Mouse (Mus musculus) G1E (cell line): ENCODE data around the gene 4931428F04Rik. TPM values are rescaled to one million over a fixed set of nuclear protein-coding genes. Genes with fewer than 3 reads are reported as not detected.
A peak's percentile ranks its signal among the peaks of the same experiment; 100 is the strongest.

ENCODE experiments used
- ATAC-seq: 2 replicates; pipeline ENCODE4 v1.8.0; 2016; ENCODE audit warnings: mild to moderate bottlenecking; ENCODE audit not compliant: insufficient number of reproducible peaks, poor library complexity, low FRiP score, severe bottlenecking; ENCODE audit errors: extremely low read depth
- DNase-seq: peaks from one replicate; pipeline ENCODE4 v3.0.0; 2012; ENCODE audit warnings: low spot score
- H3K27me3 ChIP-seq: 2 replicates; pipeline ENCODE4 v1.6.1; 2012; ENCODE audit warnings: mild to moderate bottlenecking, low read length, inconsistent platforms; ENCODE audit not compliant: insufficient read depth
- H3K36me3 ChIP-seq: replicated peaks from 2 replicates; pipeline ENCODE3; 2012; ENCODE audit warnings: mild to moderate bottlenecking, inconsistent platforms
- H3K4me1 ChIP-seq: 2 replicates; pipeline ENCODE4 v1.6.1; 2012; ENCODE audit warnings: low read depth, low read length, inconsistent platforms, mixed read lengths; ENCODE audit not compliant: insufficient read depth
- H3K4me3 ChIP-seq: 2 replicates; pipeline ENCODE4 v1.5.1; 2012; ENCODE audit warnings: low read depth, mild to moderate bottlenecking, inconsistent platforms, low read length, moderate library complexity, mixed read lengths
- H3K9me3 ChIP-seq: replicated peaks from 2 replicates; pipeline ENCODE4 v1.6.1; 2012; ENCODE audit warnings: inconsistent platforms
- CTCF ChIP-seq: IDR thresholded peaks from 2 replicates; pipeline ENCODE4 v1.5.1; 2012; ENCODE audit warnings: low read depth, low read length, inconsistent platforms, mixed read lengths
- GATA1 ChIP-seq: IDR thresholded peaks from 2 replicates; pipeline ENCODE4 v1.6.1; 2012; ENCODE audit warnings: borderline replicate concordance, low read length, inconsistent platforms, mixed read lengths
- GATA2 ChIP-seq: IDR thresholded peaks from 2 replicates; pipeline ENCODE4 v1.6.1; 2012; ENCODE audit warnings: low read depth, low read length, inconsistent platforms, borderline replicate concordance
- POLR2AphosphoS5 ChIP-seq: IDR thresholded peaks from 2 replicates; pipeline ENCODE4 v1.6.1; 2012; ENCODE audit warnings: low read depth, low read length, inconsistent platforms; ENCODE audit not compliant: insufficient replicate concordance
- TAL1 ChIP-seq: conservative IDR thresholded peaks from 2 replicates; pipeline ENCODE4 v1.6.1; 2012; ENCODE audit warnings: low read depth, low read length, inconsistent platforms, mixed read lengths
- polyA plus RNA-seq: library from polyadenylated mRNA; stranded (reverse); fragments of >175 nt; gene quantifications from 2 replicates; pipeline ENCODE4 v1.2.3, GENCODE M21; 2012
- total RNA-seq, 2 experiments: library from RNA; stranded (forward) in 1 of 2; stranded (reverse) in 1 of 2; fragments of 200-1000 nt in 1 of 2; fragments of >200 nt in 1 of 2; fragmentation: Nextera tagmentation in 1 of 2; gene quantifications; 2 replicates each; pipeline ENCODE4 v1.2.3; 2014 to 2017

Gene 4931428F04Rik
- total and polyA plus RNA-seq, 3 experiments: 2.0 to 9.0 (median 2.6) TPM

DNA sequence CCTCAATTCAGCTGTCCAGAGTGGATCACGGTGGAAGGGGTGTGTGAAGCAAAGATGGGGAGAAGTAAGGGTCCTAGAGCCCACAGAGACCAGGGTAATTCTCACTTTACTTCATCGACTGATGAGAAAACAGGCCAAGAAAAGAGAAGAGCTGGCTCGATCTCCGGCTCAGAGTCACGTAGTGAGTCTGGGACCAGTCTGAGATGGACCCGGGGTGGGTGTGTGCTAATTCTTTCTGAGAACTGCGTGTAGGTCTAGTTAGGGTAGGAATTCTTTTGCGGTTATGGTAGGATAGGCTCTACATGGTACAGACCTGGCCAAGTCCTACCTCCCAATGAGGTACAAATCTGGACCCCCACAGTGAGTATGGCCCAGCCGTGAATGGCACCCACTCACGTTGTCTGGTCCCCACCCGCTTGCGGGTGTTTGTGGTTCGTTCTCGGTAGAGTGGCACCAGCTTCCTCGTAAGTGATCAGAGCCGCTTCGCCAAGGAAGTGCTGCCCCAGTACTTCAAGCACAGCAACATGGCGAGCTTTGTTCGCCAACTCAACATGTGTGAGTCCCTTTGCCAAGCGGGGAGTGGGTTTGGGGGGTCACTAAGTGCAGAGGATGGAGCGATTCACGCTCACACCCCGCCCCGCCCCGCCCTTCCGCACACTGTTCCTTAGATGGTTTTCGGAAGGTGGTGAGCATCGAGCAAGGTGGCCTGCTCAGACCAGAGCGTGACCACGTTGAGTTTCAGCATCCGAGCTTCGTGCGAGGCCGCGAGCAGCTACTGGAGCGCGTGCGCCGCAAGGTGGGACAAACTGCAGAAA, 19.4 kb downstream of the 4931428F04Rik start:
- DNase-seq: no peak
- Histone ChIP-seq H3K36me3 (peaks cover 31% of the 10 kb centered on the region), H3K9me3 (peaks cover 10% of the 10 kb centered on the region), H3K4me1 (peaks cover 64% of the 10 kb centered on the region), H3K4me3 (peak overlapping the region; percentile 67; the same call in 1 of the 2 replicates), H3K27me3 (peaks cover 31% of the 10 kb centered on the region)
- ATAC-seq: no peak
- TF ChIP-seq TAL1 (no peak), GATA2 (no peak), POLR2AphosphoS5 (no peak), CTCF (no peak), GATA1 (no peak)

DNA sequence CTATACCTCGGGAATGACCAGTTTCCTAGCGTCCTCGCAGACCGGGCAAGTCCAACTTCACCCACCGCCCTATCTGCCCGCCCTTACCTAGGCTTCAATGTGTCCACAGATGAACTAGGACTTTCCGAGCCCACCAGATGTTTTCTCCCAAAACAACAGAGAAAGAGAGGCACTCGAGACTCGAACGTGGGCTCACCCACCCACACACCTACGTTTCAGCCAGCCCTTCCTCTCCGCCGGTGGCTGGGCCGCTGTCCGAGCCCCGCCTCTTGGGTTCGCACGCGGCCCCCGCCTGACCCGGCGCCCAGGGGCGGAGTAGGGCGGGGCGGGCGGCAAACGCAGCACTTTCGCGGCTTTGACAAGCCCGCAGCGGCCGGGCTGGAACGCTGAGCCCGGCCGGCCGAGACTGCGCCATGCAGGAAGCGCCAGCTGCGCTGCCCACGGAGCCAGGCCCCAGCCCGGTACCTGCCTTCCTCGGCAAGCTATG, 20.2 kb downstream of the 4931428F04Rik start, which contains the start of gene Hsf4:
Hsf4 (plus strand) TSS at position 341 of the 487 bp plus-strand sequence.
- Histone ChIP-seq H3K4me3 (peak within 1 kb of the TSS; percentile 67), H3K4me1 (peaks cover 69% of the 10 kb centered on the region), H3K9me3 (peaks cover 10% of the 10 kb centered on the region), H3K27me3 (peaks cover 25% of the 10 kb centered on the region), H3K36me3 (peaks cover 31% of the 10 kb centered on the region)
- ATAC-seq (0 out of 2 replicates have a peak, but pooled peaks have one; percentile 36), DNase-seq (peak; percentile 67)
- TF ChIP-seq GATA1 (no peak), TAL1 (no peak), GATA2 (no peak), CTCF (no peak), POLR2AphosphoS5 (no peak)

DNA sequence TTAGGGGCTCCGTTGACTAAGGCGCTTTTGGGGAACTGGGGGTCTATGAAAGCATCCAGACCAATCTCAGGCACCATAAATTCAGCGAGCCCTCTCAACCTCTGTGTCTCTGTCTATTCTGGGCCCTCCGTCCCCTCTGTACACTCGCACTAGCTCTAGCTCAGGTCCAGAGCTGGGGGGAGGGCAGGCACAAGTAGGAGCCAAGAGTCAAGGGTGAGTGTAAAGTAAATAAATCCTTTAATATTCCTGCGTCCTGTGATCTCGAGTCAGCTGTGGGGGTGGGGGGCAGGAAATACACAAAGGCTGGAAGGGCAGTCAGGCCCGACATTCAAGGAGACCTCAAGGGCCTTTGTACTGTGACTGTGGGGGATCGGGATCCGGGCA, 20.6 kb downstream of the 4931428F04Rik start:
- H3K4me1 ChIP-seq: peaks cover 70% of the 10 kb centered on the region
- DNase-seq (no peak), ATAC-seq (no peak)
- H3K27me3 ChIP-seq: peaks cover 25% of the 10 kb centered on the region
- peaks cover 31% of the 10 kb centered on the region for H3K36me3 ChIP-seq
- peak overlapping the region; percentile 67 for H3K4me3 ChIP-seq
- H3K9me3 ChIP-seq: peaks cover 10% of the 10 kb centered on the region
- TF ChIP-seq CTCF (no peak), POLR2AphosphoS5 (no peak)

DNA sequence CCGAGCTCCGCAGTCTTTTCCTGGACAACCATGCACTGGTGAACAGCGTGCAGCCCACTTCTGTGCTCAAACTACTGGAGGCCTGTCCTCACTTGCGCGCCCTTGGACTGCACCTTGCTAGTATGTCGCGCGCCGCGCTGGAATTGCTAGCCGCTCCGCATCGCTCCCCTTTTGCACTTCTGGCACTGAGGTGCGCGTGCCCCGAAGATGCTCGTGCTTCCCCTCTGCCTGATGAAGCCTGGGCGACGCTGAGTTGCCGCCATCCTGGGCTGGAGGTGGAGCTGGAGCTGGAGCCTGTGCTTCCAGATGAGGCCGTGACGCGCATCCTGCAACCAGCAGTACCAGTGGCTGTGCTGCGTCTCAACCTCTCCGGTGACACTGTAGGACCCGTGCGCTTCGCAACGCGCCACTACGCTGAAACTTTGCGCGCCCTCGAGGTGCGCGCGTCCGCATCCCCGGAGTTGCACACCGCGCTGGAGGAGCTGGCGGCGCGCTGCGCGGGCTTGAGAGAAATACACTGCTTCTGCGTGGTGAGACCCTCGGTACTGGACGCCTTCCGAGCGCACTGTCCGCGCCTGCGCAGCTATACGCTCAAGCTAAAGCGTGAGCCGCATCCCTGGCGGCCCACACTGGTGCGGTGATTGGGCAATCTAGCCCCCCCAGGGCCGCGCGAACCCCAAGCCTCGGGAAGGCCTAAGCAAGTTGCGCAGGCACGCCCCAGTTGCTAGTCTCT, 21.2 kb downstream of the 4931428F04Rik start:
- DNase-seq (no peak), ATAC-seq (no peak)
- Histone ChIP-seq H3K4me3 (peak overlapping the region; percentile 67; the same call in 1 of the 2 replicates), H3K9me3 (peaks cover 10% of the 10 kb centered on the region), H3K27me3 (peaks cover 25% of the 10 kb centered on the region), H3K4me1 (peaks cover 76% of the 10 kb centered on the region), H3K36me3 (peaks cover 31% of the 10 kb centered on the region)
- no peak for TF ChIP-seq TAL1
- TF ChIP-seq CTCF: no peak
- no peak for TF ChIP-seq GATA2
- no peak for TF ChIP-seq POLR2AphosphoS5
- no peak for TF ChIP-seq GATA1

DNA sequence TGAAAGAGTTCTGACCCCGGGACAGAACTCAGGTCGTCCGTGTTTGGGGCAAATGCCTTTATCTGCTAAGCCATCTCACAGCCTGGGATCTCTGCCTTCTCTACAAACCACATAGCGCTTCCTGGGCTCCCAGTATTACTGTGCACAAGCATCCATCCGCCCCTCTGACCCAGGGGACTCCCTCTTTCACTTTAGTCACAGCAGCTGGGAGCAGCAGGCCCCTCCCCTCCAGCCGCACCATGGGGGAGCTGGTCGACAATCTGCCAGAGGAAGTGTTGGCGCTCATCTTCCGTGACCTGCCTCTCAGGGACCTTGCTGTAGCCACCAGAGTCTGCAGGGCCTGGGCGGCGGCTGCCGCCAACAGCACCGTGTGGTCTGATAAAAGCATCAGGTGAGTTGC, 22.9 kb downstream of the 4931428F04Rik start:
- H3K36me3 ChIP-seq: peaks cover 37% of the 10 kb centered on the region
- peak; percentile 35 for ATAC-seq
- peaks cover 77% of the 10 kb centered on the region for H3K4me1 ChIP-seq
- peaks cover 10% of the 10 kb centered on the region for H3K9me3 ChIP-seq
- DNase-seq: peak; percentile 62
- H3K4me3 ChIP-seq: peak overlapping the region; percentile 45; the same call in 1 of the 2 replicates
- peaks cover 19% of the 10 kb centered on the region for H3K27me3 ChIP-seq
- TF ChIP-seq GATA1: no peak
- TF ChIP-seq POLR2AphosphoS5: no peak
- TF ChIP-seq GATA2: no peak
- no peak for TF ChIP-seq CTCF
- no peak for TF ChIP-seq TAL1

DNA sequence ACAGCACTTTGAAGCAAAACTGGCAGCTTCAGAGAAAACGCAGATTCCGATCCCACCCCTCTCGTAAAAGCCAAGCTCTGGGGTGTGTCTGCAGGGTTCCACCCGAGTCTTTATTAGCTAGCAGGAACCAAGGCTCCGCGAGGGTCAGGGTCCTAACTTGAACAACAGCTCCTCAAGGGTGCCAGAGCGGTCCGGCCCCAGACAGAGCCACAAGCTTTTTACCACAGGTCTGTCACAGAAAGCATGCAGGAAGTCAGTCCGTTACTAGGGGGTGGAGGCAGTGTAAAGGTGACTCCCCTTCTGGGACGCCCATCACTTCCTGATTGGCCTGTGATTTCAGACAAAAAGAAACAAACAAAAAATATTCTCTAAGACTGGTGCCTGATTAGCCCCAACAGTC, 24.5 kb downstream of the 4931428F04Rik start:
- Histone ChIP-seq H3K9me3 (peaks cover 14% of the 10 kb centered on the region), H3K4me3 (peak overlapping the region; percentile 93), H3K4me1 (peaks cover 76% of the 10 kb centered on the region), H3K27me3 (peaks cover 8% of the 10 kb centered on the region; the same call in 1 of the 2 replicates), H3K36me3 (peaks cover 53% of the 10 kb centered on the region)
- DNase-seq: peak; percentile 74
- no peak for TF ChIP-seq CTCF
- no peak for TF ChIP-seq TAL1
- no peak for TF ChIP-seq GATA2
- ATAC-seq: peak; percentile 50; the same call in 1 of the 2 replicates
